Mouse (Mus musculus): Measurements from ENCODE around the gene Eif4g2. TPM values are rescaled to one million over a fixed set of nuclear protein-coding genes. Genes with fewer than 3 reads are reported as not detected.

Gene Eif4g2
- total and polyA plus RNA-seq, 2 experiments from 2014 or later: 580 to 916 TPM

DNA sequence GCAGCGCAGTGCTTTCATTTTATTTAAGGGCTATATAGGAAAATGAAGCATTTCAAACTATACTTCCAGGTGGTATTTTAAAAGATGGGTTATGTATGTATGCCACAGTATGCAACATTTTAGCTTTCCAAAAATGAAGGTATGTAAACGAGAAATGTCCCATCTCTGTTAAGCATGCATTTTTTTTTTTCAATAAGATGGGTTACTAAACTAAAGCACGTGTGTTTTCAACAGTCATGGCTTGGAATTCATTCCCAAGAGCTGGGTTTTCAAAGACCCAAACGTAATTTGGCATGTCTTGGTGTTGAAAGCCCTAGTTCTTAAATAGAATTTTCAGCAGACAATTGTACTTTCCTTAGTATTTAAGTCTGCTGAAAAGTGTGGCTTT, 897 bp upstream of the Eif4g2 start:
- Histone ChIP-seq H3K27me3 (ENCODE audit: insufficient read depth, low read length) (no peaks in the 10 kb centered on the region), H3K27ac (ENCODE audit: low read depth, low read length) (peak overlapping the region; percentile 99), H3K4me2 (ENCODE audit: low read depth) (peak overlapping the region; percentile 62), H3K4me1 (ENCODE audit: insufficient read depth) (peaks cover 12% of the 10 kb centered on the region), H3K4me3 (ENCODE audit: low read depth, low read length) (peak overlapping the region; percentile 66), H3K9ac (peak overlapping the region; percentile 99), H3K9me3 (ENCODE audit: low read length) (no peaks in the 10 kb centered on the region), H3K36me3 (ENCODE audit: insufficient read depth) (peaks cover 20% of the 10 kb centered on the region)
- DNase-seq (peak; percentile 45), ATAC-seq (no peak)
- TF ChIP-seq CTCF (IDR thresholded peaks at IDR 0.05; ENCODE audit: low read depth): no peak
- 12% methylated on average over 4 of the region's 4 CpGs for WGBS

DNA sequence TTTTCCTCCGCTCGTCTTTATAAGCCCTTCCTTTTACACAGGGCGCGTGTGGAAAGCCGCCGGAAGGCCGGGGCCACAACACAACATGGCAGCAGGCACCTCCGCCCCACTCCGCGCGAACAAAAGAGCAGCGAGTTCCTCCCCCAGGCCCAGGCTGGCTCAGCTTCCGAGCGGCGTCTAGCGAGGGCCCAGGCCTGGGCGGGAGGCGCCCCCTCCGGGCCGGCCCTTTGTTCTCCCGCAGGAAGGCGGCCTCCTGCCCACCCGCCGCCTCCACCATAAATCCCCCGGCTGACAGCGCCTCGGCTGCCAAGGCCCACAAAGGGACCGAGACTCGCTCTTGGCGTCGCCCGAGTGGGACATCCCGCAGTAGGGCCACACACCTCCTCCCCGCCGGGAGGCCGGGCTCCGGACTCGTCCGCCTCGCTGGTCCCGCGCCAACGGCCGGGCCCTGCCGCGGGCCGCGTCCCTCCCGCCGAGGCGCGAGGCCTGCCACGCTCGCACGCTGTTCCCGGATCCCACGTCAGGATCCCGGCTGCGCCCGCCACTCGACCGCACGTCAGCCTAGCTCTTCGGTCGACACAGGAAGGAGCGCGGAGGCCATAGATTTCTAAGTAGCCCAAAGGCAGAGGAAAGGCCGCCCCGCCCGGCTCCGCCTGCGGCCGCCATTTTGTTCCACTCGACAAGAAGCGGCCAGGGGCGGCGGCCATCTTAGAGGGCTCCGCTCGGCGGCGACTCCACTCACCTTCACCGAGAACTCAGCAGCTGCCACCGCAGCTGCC, 598 bp downstream of the Eif4g2 start:
- TF ChIP-seq CTCF (IDR thresholded peaks at IDR 0.05; ENCODE audit: low read depth): no peak
- WGBS: under 1% methylated on average over 82 of the region's 83 CpGs
- peak overlapping the region; percentile 99 for H3K27ac ChIP-seq (ENCODE audit: low read depth, low read length)

DNA sequence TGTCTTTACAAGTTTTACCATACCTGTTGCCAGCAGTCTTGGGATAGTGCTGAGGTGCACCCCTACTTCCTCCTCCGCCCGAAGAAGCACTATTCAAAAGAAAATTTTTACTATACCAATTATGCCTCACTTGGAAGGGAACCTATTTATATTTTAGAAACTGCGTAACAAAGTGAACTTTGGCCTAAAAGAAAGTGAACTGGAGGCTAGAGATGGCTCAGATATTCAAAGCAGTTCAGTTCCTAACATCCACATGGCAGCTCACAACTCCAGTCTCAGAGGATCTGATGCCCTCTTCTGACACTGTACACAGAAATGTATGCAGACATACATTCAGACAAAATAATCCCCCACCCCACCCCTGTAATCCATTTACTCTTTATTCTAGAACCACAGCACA, 2.0 kb downstream of the Eif4g2 start:
- DNase-seq (no peak), ATAC-seq (no peak)
- Histone ChIP-seq H3K4me2 (ENCODE audit: low read depth) (peak overlapping the region; percentile 67), H3K9ac (no peak overlapping the region; the same call in 1 of the 2 replicates), H3K9me3 (ENCODE audit: low read length) (no peaks in the 10 kb centered on the region), H3K4me3 (ENCODE audit: low read depth, low read length) (peak overlapping the region; percentile 66), H3K27ac (ENCODE audit: low read depth, low read length) (no peak overlapping the region), H3K4me1 (ENCODE audit: insufficient read depth) (peaks cover 12% of the 10 kb centered on the region), H3K27me3 (ENCODE audit: insufficient read depth, low read length) (no peaks in the 10 kb centered on the region), H3K36me3 (ENCODE audit: insufficient read depth) (peaks cover 46% of the 10 kb centered on the region)
- WGBS: 92% methylated on average over 3 of the region's 3 CpGs
- no peak for TF ChIP-seq CTCF (IDR thresholded peaks at IDR 0.05; ENCODE audit: low read depth)

More for the DNA sequence above, 598 bp downstream of the Eif4g2 start:
- Histone ChIP-seq H3K9ac (peak overlapping the region; percentile 99), H3K27me3 (ENCODE audit: insufficient read depth, low read length) (no peaks in the 10 kb centered on the region), H3K36me3 (ENCODE audit: insufficient read depth) (peaks cover 33% of the 10 kb centered on the region), H3K4me3 (ENCODE audit: low read depth, low read length) (peak overlapping the region; percentile 66), H3K4me2 (ENCODE audit: low read depth) (peak overlapping the region; percentile 67), H3K9me3 (ENCODE audit: low read length) (no peaks in the 10 kb centered on the region), H3K4me1 (ENCODE audit: insufficient read depth) (peaks cover 12% of the 10 kb centered on the region)
- ATAC-seq: peak; percentile 70
- DNase-seq: peak; percentile 93

DNA sequence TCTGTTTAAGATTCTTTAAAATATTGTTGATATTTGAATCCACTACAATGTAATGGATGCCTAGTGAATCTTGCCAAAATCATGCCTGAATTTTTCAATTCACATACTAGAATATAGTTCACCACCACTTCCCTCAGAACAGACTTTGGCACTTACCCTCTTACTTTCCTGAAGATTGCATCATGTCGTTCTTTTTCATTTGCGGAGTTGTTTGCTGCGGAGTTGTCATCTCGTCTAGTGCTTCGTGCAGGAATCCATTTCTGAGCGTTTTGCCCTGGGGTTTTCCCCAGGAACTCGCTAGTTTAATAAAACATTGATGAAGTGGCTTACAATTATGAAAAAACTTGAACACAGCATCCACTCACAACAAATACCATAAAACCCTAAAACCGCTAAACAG, 2.8 kb downstream of the Eif4g2 start:
- H3K4me3 ChIP-seq (ENCODE audit: low read depth, low read length): no peak overlapping the region
- H3K27ac ChIP-seq (ENCODE audit: low read depth, low read length): no peak overlapping the region
- peaks cover 51% of the 10 kb centered on the region for H3K36me3 ChIP-seq (ENCODE audit: insufficient read depth)
- H3K27me3 ChIP-seq (ENCODE audit: insufficient read depth, low read length): no peaks in the 10 kb centered on the region
- DNase-seq (no peak), ATAC-seq (no peak)
- H3K4me1 ChIP-seq (ENCODE audit: insufficient read depth): peaks cover 12% of the 10 kb centered on the region
- H3K9ac ChIP-seq: no peak overlapping the region
- H3K9me3 ChIP-seq (ENCODE audit: low read length): no peaks in the 10 kb centered on the region
- no peak overlapping the region for H3K4me2 ChIP-seq (ENCODE audit: low read depth)
- no peak for TF ChIP-seq CTCF (IDR thresholded peaks at IDR 0.05; ENCODE audit: low read depth)
- 84% methylated on average over 8 of the region's 8 CpGs for WGBS

DNA sequence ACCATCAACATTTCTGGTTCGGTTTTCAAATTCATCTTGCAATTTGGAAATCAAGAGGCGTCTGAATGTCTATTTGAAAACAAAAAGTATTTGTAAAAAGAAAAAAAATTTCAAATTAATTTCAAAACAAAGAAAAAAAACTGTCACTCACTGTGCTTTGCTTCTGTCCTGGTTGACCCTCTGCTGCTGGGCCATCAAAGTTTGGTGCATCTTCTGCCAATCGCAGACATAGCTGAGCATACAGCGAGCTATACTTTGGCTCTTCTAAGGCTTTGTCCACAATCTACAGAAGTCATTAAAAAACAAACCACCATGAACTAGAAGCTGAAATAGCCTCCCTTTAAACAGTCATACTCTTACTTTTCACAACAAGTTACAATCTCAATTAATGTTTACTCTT, 4.6 kb downstream of the Eif4g2 start:
- no peak overlapping the region for H3K4me2 ChIP-seq (ENCODE audit: low read depth)
- ATAC-seq (no peak), DNase-seq (no peak)
- H3K27ac ChIP-seq (ENCODE audit: low read depth, low read length): no peak overlapping the region
- WGBS: 95% methylated on average over 4 of the region's 4 CpGs
- H3K4me3 ChIP-seq (ENCODE audit: low read depth, low read length): no peak overlapping the region
- H3K36me3 ChIP-seq (ENCODE audit: insufficient read depth): peaks cover 68% of the 10 kb centered on the region
- no peak overlapping the region for H3K9ac ChIP-seq
- no peaks in the 10 kb centered on the region for H3K27me3 ChIP-seq (ENCODE audit: insufficient read depth, low read length)
- no peak for TF ChIP-seq CTCF (IDR thresholded peaks at IDR 0.05; ENCODE audit: low read depth)
- H3K4me1 ChIP-seq (ENCODE audit: insufficient read depth): peaks cover 12% of the 10 kb centered on the region
- no peaks in the 10 kb centered on the region for H3K9me3 ChIP-seq (ENCODE audit: low read length)

DNA sequence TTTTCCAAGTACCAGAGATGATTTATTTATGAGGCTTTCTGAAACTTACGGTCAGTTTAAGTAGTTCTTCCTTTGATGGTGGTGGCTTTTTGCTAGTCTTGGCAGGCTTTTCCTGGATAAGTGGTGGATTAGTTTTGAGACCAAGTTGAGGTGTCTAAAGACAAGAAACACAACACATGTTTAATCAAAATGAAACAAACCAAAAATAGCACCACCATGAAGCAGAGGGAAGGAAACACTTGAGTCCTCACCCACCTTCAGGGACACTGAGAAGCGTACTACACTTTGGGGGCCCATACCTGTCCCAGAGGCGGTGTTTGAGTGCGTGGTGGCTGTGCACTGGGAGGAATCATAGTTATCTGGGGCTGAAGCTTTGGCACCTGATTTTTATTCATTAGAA, 7.5 kb downstream of the Eif4g2 start:
- Histone ChIP-seq H3K9ac (no peak overlapping the region), H3K4me2 (ENCODE audit: low read depth) (no peak overlapping the region), H3K4me3 (ENCODE audit: low read depth, low read length) (no peak overlapping the region), H3K4me1 (ENCODE audit: insufficient read depth) (peaks cover 4% of the 10 kb centered on the region; the same call in 1 of the 2 replicates), H3K36me3 (ENCODE audit: insufficient read depth) (peaks cover 84% of the 10 kb centered on the region), H3K27me3 (ENCODE audit: insufficient read depth, low read length) (no peaks in the 10 kb centered on the region), H3K27ac (ENCODE audit: low read depth, low read length) (no peak overlapping the region), H3K9me3 (ENCODE audit: low read length) (no peaks in the 10 kb centered on the region)
- DNase-seq (no peak), ATAC-seq (no peak)
- 92% methylated on average over 4 of the region's 4 CpGs for WGBS
- TF ChIP-seq CTCF (IDR thresholded peaks at IDR 0.05; ENCODE audit: low read depth): no peak

DNA sequence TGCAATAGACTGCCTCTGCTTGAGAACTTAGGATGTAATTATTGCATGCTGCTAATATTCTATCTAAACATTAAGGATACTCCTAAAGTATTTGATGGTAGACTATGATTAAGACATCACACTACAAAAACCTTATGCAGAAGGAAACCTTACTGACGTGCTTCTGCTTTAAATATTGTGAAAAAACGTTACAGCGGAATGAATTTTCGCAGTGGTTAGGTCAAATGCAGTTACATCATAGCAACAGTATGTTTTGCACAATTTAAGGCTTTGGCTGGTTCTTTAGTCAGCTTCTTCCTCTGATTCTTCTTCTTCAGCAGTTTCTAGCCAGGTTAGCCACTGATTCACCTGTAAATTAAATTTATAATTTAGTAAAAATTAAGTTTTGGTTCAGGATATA, 10.4 kb downstream of the Eif4g2 start:
- Histone ChIP-seq H3K4me1 (ENCODE audit: insufficient read depth) (no peaks in the 10 kb centered on the region), H3K27ac (ENCODE audit: low read depth, low read length) (no peak overlapping the region), H3K9me3 (ENCODE audit: low read length) (0 out of 2 replicates have a peak, but pooled peaks cover 4% of the 10 kb centered on the region), H3K9ac (no peak overlapping the region), H3K36me3 (ENCODE audit: insufficient read depth) (peaks cover 88% of the 10 kb centered on the region), H3K4me3 (ENCODE audit: low read depth, low read length) (no peak overlapping the region), H3K4me2 (ENCODE audit: low read depth) (no peak overlapping the region), H3K27me3 (ENCODE audit: insufficient read depth, low read length) (no peaks in the 10 kb centered on the region)
- TF ChIP-seq CTCF (IDR thresholded peaks at IDR 0.05; ENCODE audit: low read depth): no peak
- DNase-seq (no peak), ATAC-seq (no peak)
- WGBS: 90% methylated on average over 4 of the region's 4 CpGs
